Mouse (Mus musculus): ENCODE measurements at regions not wholly inside any gene's neighbourhood (a gene's known extent, or its start where the extent isn't known, plus 50 kb on each side); places are given as distances from the start of the nearest gene placed in this dataset.

DNA sequence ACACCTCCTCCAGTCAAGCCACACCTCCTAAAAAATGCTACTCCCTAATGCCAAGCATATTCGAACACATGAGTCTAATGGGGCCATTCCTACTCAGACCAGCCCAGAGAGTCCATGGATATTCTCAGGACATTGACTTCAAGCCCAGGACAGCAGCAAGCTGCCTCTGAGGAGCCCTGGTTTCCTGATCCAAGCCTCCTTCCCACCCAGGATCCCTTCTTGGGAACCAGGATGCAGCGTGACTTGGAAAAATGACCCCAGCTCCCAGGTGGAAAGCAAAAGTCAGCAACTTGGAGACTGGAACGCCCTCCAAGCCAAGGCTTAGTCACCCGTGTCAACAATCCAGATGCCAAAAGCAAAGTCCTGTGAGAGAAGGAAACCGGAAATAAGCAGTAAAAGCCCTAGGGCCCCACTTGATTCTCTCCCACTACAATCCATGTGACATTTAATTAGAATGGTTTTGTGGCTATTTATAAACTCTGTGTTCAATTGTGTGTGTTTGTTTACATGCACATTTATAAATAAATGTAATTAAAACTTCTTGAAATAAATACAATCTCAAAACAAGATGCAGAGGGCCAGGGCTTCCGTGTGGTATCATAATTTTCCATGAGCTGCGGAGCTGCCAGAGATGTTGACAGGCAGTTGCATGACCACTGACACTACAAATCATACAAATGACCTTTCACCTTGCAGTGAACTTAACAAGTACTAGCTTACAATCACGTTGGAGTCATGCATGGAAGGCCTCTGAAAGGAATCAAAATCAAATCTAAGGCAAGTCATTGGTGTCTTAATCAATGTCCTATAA lies 227.2 kb downstream of the Tgfb2 start:
- Histone ChIP-seq H3K4me1 (ENCODE audit: control insufficient read depth, insufficient read depth, low read length) (peaks cover 10% of the 10 kb centered on the region), H3K27ac (ENCODE audit: insufficient read depth, low read length) (peak overlapping the region; percentile 74), H3K4me3 (ENCODE audit: insufficient read depth, low read length) (no peak overlapping the region)
- no peak for TF ChIP-seq CTCF (IDR thresholded peaks at IDR 0.05; ENCODE audit: borderline replicate concordance, insufficient read depth, low read length)
- TF ChIP-seq POLR2A (IDR thresholded peaks at IDR 0.05; ENCODE audit: low read depth, low read length), result no peak

DNA sequence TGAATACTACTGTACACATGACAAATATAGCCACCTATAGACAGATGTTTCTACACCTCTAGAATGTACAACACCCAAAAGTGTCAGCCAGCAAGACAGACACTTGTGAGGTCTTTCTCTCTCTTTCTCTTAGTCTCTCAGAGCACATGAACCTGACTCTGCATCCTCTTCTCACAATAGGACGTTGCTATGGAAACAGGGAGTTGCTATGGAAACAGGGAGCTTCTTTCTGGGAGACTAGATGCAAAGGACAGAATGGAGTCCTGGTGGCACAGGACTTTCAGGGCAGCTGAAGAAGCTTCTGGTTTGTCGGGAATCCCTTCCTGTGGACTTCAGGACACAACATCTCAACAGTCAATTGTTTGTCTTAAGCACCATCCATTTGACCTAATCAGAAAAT lies 230.9 kb downstream of the Tgfb2 start:
- no peak overlapping the region for H3K4me3 ChIP-seq (ENCODE audit: insufficient read depth, low read length)
- no peak overlapping the region for H3K27ac ChIP-seq (ENCODE audit: insufficient read depth, low read length)
- H3K4me1 ChIP-seq (ENCODE audit: control insufficient read depth, insufficient read depth, low read length), result peaks cover 3% of the 10 kb centered on the region
- TF ChIP-seq POLR2A (IDR thresholded peaks at IDR 0.05; ENCODE audit: low read depth, low read length) (no peak), CTCF (IDR thresholded peaks at IDR 0.05; ENCODE audit: borderline replicate concordance, insufficient read depth, low read length) (no peak)

DNA sequence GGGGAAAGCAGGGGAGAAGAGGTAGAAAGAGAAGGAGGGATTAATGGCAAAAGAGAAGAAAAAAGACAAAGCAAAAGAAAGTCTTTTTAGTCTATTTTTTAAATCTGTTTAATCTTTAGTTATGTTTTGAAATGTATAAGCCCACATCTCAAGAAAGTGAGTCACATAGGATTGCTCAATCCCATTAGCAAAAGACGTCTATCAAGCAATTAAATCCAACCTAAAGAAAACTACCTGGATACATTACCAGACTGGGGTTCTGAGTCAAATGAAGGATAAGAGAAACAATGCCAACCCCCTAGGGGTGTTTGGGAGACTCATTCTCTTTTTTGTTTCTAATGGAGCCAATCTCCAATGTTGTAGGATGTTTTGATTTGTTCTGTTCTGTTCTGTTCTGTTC lies 231.4 kb downstream of the Tgfb2 start:
- no peak overlapping the region for H3K27ac ChIP-seq (ENCODE audit: insufficient read depth, low read length)
- no peak for TF ChIP-seq CTCF (IDR thresholded peaks at IDR 0.05; ENCODE audit: borderline replicate concordance, insufficient read depth, low read length)
- TF ChIP-seq POLR2A (IDR thresholded peaks at IDR 0.05; ENCODE audit: low read depth, low read length), result no peak
- no peak overlapping the region for H3K4me3 ChIP-seq (ENCODE audit: insufficient read depth, low read length)
- peaks cover 3% of the 10 kb centered on the region for H3K4me1 ChIP-seq (ENCODE audit: control insufficient read depth, insufficient read depth, low read length)

DNA sequence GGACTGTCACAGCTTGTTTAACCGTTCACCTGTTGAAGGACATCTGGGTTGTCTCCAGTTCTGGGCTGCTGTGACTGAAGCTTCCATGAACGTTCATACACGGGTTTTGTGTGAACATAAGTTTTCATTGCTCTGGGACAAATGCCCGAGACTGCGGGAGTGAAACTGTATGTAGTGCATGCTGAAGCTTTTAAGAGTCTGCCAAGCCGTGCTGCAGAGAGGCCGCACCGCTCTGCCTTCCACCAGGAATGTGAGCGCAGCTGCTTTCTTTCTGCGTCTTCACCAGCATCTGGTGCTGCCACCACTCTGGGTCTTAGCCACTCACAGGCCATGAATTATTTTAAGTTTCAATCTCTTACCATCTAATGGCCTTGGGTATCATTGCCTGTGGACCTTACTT lies 232.8 kb downstream of the Tgfb2 start:
- no peak overlapping the region for H3K27ac ChIP-seq (ENCODE audit: insufficient read depth, low read length)
- H3K4me1 ChIP-seq (ENCODE audit: control insufficient read depth, insufficient read depth, low read length), result no peaks in the 10 kb centered on the region
- no peak for TF ChIP-seq CTCF (IDR thresholded peaks at IDR 0.05; ENCODE audit: borderline replicate concordance, insufficient read depth, low read length)
- no peak for TF ChIP-seq POLR2A (IDR thresholded peaks at IDR 0.05; ENCODE audit: low read depth, low read length)
- no peak overlapping the region for H3K4me3 ChIP-seq (ENCODE audit: insufficient read depth, low read length)

DNA sequence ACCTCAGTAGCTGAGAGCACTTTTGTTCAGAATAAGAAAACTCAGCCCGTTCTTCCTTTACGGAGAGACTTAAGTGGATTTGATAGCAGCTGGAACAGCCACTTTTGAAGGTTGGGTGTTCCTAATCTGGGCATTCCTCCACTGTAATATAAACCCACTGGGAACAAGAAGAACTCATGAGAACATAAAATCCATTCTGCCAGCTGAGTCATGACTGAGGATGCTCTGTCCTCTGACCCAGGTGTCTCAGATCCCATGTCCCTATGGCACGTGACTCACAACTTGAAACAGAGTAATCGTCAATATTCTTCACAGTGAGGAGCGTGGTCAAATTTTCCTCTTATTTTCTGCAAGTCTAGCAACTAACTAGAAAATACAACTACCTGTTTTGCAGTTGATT lies 240.3 kb downstream of the Tgfb2 start:
- Histone ChIP-seq H3K4me3 (ENCODE audit: insufficient read depth, low read length) (no peak overlapping the region), H3K27ac (ENCODE audit: insufficient read depth, low read length) (no peak overlapping the region), H3K4me1 (ENCODE audit: control insufficient read depth, insufficient read depth, low read length) (peaks cover 7% of the 10 kb centered on the region)
- TF ChIP-seq CTCF (IDR thresholded peaks at IDR 0.05; ENCODE audit: borderline replicate concordance, insufficient read depth, low read length), result no peak
- TF ChIP-seq POLR2A (IDR thresholded peaks at IDR 0.05; ENCODE audit: low read depth, low read length), result no peak

DNA sequence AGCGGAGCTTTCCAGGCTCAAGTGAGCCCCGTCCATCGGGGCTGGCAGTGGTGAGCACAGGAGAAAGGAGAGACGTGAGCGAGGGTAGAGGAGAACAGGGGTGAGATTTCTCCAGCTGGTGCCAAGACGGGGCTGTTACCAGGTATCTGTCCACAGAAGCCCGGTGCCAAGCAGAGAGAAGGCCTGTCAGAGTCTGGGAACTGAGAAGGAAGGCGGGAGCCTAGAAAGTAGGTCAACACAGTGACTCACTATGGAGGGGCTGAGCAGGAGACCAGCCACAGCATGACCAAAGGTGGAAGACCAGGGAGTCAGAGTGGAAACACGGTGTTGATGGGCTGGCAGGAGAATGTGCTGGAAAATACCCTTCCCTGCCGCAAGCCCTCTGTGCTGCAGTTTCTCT lies 245.0 kb downstream of the Tgfb2 start:
- H3K27ac ChIP-seq (ENCODE audit: insufficient read depth, low read length), result no peak overlapping the region
- no peak overlapping the region for H3K4me3 ChIP-seq (ENCODE audit: insufficient read depth, low read length)
- no peak for TF ChIP-seq POLR2A (IDR thresholded peaks at IDR 0.05; ENCODE audit: low read depth, low read length)
- TF ChIP-seq CTCF (IDR thresholded peaks at IDR 0.05; ENCODE audit: borderline replicate concordance, insufficient read depth, low read length), result no peak
- H3K4me1 ChIP-seq (ENCODE audit: control insufficient read depth, insufficient read depth, low read length), result peaks cover 7% of the 10 kb centered on the region

DNA sequence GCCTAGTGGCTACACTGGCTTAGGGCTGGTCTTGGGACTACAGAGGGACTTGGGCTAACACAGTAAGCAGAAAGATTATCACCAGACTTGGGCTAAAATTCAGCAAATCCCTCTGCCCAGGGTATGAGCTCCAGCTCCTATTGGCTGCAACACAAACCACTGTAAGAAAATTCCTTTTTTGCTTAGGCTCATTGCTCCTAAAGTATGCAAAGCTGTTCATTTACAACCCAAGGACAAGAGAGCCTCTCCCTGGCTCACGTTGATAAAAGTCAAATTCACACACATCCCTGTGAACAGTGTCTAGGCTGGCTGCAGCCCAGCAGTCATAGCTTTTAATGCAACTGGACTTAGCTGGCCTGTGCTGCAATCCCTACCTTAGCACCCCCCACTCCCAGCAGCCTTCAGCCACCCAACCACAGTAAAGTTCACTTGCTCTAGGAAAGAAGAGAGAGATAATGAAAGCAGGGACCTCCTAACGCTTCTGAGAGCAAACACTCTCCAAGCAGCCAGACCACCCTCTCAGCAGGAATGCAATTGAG lies 247.6 kb downstream of the Tgfb2 start:
- Histone ChIP-seq H3K27ac (ENCODE audit: insufficient read depth, low read length) (no peak overlapping the region), H3K4me1 (ENCODE audit: control insufficient read depth, insufficient read depth, low read length) (peaks cover 7% of the 10 kb centered on the region), H3K4me3 (ENCODE audit: insufficient read depth, low read length) (no peak overlapping the region)
- TF ChIP-seq POLR2A (IDR thresholded peaks at IDR 0.05; ENCODE audit: low read depth, low read length) (no peak), CTCF (IDR thresholded peaks at IDR 0.05; ENCODE audit: borderline replicate concordance, insufficient read depth, low read length) (no peak)

DNA sequence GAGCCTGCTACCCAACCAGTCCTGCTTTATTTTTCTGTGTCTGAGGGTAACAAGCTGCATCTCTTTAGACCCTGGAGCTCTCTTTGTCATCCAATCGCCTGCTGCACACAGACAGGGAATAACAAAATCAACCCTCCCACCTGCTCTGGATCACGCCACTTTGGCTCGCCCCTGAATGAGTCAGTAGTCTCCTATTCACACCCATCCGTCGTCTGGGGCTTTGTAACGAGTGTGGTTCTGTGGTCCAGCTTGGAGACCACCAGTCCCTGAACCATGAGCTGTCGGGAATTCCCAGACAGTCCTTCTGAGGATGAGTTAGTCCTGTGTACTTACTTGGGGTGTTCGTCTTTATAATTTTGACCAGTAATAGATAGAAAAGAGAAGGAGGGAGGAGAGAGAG lies 248.7 kb downstream of the Tgfb2 start:
- Histone ChIP-seq H3K4me1 (ENCODE audit: control insufficient read depth, insufficient read depth, low read length) (peaks cover 7% of the 10 kb centered on the region), H3K27ac (ENCODE audit: insufficient read depth, low read length) (no peak overlapping the region), H3K4me3 (ENCODE audit: insufficient read depth, low read length) (no peak overlapping the region)
- no peak for TF ChIP-seq CTCF (IDR thresholded peaks at IDR 0.05; ENCODE audit: borderline replicate concordance, insufficient read depth, low read length)
- no peak for TF ChIP-seq POLR2A (IDR thresholded peaks at IDR 0.05; ENCODE audit: low read depth, low read length)

DNA sequence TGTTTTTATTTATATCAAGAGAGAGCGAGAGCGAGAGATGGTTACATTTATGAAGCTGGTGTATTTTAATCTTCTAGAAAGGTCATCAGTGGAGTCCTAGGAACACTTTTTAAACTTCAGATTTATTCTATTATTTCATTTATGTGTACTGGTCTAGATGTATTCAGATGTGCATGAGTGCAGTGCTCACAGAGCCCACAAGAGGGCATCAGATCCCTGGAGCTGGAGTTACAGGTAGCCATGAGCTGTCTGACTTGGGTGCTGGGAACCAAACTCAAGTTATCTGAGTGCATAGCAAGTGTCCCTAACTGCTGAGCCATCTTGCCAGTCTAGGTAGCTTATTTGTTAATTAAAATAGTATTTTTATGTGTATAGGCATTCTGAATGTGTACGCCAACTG lies 249.7 kb downstream of the Tgfb2 start:
- no peak for TF ChIP-seq CTCF (IDR thresholded peaks at IDR 0.05; ENCODE audit: borderline replicate concordance, insufficient read depth, low read length)
- TF ChIP-seq POLR2A (IDR thresholded peaks at IDR 0.05; ENCODE audit: low read depth, low read length), result no peak
- no peak overlapping the region for H3K4me3 ChIP-seq (ENCODE audit: insufficient read depth, low read length)
- H3K27ac ChIP-seq (ENCODE audit: insufficient read depth, low read length), result no peak overlapping the region
- peaks cover 2% of the 10 kb centered on the region; the same call in 1 of the 2 replicates for H3K4me1 ChIP-seq (ENCODE audit: control insufficient read depth, insufficient read depth, low read length)

DNA sequence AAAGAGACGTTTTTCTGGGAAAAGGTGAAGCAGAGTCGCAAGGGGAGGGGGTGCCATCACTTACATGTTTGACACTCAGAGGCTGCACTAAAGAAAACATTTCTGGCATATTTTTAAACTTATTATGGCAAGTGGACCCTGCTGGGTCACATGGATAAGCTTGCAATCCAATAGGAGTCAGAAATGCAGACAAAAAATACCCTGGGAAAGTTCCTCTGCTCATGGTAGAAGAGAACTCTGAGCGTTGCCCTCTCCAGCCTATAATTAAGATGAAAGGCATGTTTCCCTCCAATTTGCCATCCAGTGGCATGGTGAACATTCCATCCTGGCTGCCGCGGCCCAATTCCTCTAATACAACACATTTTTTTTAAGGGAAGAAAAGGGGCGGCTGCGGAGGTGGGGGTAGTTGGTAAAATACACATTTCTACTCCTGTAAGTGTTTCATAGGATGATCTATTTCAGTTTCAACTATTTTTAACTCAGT lies 250.6 kb downstream of the Tgfb2 start:
- TF ChIP-seq CTCF (IDR thresholded peaks at IDR 0.05; ENCODE audit: borderline replicate concordance, insufficient read depth, low read length) (no peak), POLR2A (IDR thresholded peaks at IDR 0.05; ENCODE audit: low read depth, low read length) (no peak)
- Histone ChIP-seq H3K4me3 (ENCODE audit: insufficient read depth, low read length) (no peak overlapping the region), H3K4me1 (ENCODE audit: control insufficient read depth, insufficient read depth, low read length) (no peaks in the 10 kb centered on the region; the same call in 1 of the 2 replicates)

More for the DNA sequence above, 250.6 kb downstream of the Tgfb2 start:
- peak overlapping the region; percentile 98 for H3K27ac ChIP-seq (ENCODE audit: insufficient read depth, low read length)

Data from embryonic fibroblast, embryonic 13.5 days (primary cell).